Mouse (Mus musculus): Measurements from ENCODE around the gene Ube2a.
"Not testable (repeated sequence)": the region's sequence is repeated elsewhere in the genome, so short reads cannot be mapped to it uniquely, and the experiment has no call there.

Gene Ube2a

DNA sequence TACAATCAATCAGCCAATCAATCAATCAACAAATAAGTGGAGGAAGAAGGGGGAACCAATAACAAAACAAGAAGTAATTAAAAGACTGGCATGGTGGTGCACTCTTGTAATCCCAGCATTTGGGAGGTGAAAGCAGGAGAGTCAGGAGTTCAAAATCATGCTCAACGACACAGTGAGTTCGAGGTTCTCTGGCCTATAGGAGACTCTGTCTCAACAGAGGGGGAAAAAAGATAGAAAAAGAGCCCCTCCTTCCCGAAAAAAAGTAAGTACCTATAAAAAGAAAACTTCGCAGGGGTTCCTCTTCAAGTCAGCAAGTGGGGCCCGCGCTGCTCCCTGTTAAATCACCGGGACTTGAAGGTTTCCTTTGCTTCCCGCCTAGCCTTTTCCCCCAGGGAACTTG lies at the start of gene Ube2a, which contains the start of gene C330007P06Rik:
TSS of gene Ube2a (plus strand) at position 136 of the 400 bp plus-strand sequence.
TSS of gene C330007P06Rik (minus strand) at position 347 of the 400 bp plus-strand sequence.
- no peak for DNase-seq (ENCODE audit: low spot score)

DNA sequence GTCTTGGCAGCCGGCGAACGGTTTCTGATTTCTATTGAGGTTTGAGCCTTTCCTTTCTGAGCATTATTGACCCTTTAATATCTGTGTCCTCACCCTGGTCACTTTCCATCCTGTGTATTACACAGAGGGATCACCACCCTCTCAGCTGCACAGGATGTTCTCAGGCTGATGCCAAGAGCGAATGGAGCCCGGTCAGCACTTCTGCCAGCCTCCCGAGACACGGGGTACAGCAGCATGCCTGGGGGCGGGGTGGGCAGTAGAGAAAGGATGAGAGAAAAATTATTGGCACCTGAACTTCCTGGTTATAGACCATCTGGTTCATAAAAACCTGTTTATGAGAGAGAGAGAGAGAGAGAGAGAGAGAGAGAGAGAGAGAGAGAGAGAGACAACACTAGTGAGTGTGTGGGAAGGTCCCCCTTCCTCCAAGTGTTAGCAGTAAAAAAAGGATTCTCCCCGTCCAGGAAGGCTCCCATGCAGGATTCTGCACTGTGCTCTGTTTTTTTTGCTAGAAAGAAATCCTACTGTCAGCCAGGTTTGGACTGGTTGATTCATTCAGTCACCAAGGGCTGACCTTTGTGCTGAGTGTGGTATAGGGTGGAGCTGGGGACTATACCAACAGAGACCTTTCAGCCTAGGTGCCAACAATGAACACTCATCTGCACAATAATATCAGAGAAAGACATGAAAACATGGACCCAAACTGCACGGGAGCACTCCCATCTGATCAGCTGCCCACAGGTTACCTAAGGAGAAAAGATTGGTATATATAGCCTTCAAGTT lies 49.6 kb upstream of the Ube2a start:
- no peak for DNase-seq (ENCODE audit: low spot score)

DNA sequence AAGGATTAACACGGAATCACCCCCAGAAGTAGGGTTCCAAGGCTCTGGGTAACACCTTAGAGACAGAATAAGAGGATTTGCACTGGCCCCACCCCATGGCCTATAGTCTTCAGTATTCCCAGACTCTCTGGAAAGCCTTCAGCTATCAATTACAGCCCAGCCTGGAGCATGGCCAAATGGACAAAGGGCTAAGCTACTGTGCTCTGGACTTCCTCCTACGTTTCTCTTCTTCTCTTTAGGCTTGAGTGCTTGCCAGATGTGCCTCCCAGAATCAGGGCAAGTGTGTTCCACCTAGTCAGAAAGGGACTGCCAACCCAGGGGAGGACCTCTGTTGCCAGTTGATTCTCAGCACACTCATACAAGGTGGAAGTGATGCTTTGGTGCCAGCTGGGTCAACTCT lies 48.7 kb upstream of the Ube2a start:
- no peak for DNase-seq (ENCODE audit: low spot score)

DNA sequence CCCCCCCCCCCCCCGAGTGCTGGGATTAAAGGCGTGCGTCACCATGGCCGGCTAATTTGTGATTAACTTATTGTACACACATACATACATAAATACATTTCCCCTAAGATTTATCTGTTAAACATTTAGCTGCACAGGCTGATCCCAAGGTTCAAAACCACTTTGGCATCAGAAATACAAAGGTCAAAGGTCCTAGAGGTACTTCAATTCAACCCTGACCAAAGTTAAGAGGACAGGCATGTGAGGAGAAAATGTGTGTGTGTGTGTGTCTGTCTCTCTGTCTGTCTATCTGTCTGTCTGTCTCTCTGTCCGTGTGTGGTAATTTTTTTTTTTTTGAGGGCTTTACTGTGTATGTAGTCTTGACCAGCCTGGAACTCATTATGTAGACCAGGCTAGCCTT lies 46.8 kb upstream of the Ube2a start:
- no peak for DNase-seq (ENCODE audit: low spot score)

DNA sequence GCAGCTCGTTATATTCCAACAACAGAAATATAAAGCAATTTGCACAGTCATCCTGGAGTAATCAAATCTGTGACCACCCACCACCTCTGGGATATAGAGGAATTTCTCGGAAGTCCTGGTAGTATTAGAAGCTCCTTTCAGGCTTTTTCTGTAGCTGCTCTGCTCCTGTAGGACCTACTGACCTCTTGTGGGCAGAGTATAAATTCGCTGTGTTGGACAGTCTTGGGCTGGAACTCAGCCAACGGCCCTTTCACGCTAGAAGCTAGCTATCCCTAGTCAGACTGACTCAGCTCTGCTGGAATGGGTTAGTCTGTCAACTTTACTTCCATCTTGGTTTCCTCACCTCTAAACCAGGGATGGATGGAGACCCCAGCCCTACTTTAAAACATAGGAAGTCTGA lies 43.4 kb upstream of the Ube2a start:
- no peak for DNase-seq (ENCODE audit: low spot score)

DNA sequence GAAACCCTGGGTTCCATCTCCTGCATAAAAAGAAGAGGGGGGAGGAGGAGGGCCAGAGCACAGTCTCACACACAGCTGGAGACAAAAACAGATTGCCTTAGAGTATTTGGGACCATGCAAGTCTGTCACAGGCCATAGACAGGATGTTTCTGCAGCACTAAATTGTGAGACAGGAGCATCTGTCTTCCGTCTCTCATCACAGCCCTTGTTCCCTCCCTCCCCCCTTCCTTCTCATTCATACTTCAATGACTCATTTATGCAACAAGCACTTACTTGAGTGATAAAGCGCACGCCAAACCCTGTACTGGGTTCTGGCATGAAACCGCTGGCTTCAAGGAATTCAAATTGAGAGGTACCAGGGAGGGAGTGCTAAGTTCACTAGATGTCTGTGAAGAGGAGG lies 42.1 kb upstream of the Ube2a start:
- DNase-seq (ENCODE audit: low spot score) = no peak

DNA sequence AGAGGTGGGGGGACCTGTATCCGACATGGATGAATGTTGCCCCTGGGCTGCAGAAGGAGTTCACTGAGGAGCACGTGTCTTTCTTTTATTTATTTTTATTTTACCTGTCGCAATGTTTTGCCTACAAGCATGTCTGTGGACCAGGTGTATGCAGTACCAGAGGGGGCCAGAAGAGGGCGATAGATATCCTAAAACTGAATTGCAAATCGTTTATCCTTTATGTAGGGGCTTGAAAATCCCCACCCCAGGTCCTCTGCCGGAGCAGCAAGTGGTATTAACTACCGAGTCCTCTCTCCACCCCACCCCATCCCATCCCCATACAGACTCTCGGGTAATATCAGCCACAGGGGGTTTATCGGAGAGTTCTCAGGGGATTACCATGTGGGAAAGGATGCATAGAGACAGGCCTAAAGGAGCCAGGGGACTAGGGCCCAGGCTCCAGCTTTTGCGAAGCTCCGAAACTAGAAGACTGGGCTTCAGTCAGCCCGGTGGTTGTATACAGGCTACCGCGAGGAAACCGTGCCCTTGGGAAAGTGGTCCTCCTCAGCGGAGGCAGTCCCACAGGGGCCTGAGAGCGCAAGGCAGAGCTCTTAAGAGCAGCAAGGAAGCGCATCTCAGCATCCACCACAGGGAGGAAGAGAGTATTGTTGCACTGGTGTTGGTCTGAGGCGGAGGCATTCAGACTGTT lies 40.2 kb upstream of the Ube2a start:
- peak; percentile 36 for DNase-seq (ENCODE audit: low spot score)

DNA sequence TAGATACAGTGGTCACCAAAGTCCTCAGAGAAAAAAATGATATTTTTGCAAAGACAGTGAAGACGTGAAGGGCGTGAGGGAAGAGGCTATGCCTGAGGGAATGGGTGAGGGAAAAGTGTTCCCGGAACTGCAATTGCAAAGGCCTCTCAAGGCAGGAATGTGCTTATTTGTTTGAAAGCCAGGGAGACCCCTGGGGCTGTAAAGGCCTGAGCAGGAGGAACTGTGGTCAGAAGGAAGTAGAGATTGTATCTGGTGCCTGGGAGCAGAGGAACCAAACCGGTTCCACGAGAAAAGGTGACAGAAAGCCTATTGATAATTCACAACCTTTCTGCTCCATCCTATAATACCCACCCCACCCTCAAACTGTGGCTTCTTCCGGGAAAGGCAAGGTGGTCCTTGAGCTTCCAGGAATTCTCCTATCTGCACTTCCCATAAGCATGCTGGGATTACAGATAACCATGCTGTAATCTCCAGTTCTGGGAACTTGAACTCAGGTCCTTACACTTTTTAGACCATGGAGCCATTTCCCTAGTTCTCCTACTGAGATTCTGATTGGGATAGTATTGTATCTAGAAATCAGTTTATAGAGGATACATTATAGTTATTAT lies 36.5 kb upstream of the Ube2a start:
- DNase-seq (ENCODE audit: low spot score) = no peak

DNA sequence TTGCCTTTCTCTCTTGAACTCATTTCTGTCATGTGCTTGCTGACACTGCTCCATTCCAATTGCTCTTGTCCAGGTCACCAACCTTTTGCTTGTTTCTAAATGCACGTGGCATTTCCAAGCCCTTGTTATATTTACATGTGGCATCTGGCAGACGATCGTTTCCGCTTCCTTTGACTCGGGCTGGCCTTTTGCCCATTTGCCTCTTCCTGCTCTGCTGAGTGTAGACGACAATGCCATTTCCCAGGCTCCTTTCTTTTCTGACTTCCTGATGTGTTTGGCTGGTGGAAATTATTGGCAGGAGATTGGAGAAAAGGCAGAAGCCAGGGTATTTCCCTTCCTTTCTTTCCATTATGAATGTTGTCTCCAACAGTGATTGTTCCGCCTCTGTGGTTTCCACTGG lies 34.3 kb upstream of the Ube2a start:
- no peak for DNase-seq (ENCODE audit: low spot score)

DNA sequence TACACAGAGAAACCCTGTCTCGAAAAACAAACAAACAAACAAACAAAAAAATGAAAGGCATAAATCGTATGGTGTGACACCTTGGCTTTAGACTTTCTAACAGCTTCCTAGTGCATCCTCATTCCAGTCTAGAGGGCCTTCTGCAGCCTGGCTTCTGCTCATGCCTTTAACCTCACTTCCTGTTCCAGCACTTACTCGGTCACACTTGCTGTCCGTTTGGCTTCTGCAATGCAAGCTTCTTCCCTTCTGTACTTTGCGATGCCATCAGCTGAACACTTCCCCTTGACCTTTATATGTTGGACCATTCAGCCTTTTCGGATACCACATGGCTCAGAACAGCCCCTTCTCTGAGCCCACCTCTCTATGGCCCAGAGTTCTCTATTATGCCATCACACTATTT lies 32.0 kb upstream of the Ube2a start:
- DNase-seq (ENCODE audit: low spot score) = no peak

DNA sequence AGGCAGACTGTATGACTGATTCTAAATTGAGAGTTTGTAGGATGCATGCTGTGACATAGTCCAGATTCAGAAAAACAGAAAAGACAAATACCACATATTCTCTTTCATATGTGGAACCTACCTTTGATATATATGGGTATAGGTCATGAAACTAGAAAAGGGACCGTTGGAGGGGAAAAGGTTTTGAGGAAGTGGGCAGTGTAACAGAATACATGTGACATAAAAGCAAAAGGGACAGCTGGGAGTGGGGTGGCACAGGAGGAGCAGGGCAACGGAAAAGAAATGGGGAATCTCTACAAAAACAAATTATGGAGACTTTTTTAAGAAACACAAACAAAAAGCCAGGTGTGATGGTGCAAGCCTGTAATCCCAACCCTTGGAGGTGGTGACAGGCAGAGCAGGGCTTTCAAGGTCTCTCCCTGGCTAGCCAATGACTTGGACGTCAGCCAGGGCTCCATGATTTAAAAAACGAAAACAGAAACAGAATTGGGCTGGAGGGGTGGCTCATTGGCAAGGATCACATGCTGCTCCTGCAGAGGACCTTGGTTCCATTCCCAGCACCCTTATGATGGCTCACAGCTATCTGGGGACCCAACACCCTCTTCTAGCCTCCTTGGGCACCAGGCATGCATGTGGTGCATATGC lies 30.2 kb upstream of the Ube2a start:
- no peak for DNase-seq (ENCODE audit: low spot score)

DNA sequence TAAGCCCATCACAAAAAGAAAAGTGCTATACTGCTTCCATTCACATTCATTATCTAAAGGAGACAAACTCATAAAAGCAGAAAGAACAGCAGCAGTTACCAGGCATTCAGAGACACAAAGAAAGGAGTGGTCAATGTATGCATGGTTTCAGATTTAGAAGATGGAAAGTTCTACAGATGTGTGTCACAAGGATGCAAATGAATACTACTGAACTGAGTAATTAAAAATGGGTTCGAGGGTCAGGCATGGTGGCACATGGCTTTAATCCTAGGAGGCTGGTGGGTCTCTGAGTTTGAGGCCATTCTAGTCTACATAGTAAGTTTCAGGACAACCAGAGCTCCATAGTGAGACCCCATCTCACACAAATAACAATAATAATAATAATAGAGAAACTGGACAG lies 26.5 kb upstream of the Ube2a start:
- no peak for DNase-seq (ENCODE audit: low spot score)

DNA sequence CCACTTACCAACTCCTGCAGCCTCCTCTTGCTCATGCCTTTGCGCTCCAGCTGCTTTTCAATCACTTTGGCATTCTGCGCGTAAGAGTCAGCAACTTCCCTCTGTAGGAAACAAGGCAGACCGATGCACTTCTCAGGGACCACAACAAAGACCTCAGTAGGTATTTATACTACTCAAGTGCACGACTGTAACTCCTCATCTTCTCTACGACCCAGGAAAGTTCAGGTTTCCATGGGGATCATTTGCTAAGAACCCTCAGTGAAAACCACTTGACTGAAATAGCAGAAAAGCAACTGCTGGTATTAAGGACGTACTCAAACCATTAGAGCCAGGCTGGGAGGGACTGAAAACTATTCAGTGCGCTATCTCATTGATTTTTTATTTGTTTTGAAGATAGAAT lies 21.1 kb upstream of the Ube2a start:
- DNase-seq (ENCODE audit: low spot score) = no peak

DNA sequence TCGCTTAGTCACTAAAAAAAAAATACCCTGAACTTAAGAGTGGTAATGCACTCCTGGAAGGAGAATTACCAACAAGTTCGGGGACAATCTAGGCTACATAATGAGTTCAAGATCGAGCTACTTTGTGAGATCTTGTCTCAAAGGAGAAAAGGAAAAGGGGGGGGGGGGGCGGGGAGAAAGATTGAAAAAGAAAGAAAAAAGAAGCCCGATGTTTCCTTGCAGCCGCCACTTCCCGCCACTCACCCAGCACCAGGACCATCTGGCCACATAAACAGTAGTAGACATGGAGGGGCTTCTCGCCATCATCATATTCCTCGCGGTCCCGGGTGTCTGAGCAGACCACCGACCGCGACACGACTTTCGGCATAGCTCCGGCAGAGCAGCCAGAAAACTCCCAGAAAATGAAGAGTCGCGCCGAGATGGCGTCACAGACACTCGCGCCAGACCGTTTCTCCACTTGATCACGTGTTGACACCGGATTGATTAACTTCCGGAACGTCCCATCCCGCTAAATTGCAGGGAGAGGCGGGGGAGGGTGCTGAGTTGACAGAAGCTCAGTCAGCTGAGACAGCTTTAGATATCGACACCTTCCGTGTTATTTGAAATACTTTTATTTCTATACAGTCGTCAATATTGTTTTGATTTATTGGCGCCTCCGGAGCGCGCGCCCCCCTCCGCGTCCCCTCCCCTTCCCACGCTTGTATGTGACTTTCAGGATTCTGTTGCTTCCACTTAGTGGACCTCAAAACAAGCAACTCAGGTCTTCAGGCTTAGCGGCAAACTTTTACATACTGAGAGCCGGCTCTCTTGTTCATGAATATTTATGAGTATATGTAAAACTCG lies 9.7 kb upstream of the Ube2a start:
- DNase-seq (ENCODE audit: low spot score) = peak; percentile 84

DNA sequence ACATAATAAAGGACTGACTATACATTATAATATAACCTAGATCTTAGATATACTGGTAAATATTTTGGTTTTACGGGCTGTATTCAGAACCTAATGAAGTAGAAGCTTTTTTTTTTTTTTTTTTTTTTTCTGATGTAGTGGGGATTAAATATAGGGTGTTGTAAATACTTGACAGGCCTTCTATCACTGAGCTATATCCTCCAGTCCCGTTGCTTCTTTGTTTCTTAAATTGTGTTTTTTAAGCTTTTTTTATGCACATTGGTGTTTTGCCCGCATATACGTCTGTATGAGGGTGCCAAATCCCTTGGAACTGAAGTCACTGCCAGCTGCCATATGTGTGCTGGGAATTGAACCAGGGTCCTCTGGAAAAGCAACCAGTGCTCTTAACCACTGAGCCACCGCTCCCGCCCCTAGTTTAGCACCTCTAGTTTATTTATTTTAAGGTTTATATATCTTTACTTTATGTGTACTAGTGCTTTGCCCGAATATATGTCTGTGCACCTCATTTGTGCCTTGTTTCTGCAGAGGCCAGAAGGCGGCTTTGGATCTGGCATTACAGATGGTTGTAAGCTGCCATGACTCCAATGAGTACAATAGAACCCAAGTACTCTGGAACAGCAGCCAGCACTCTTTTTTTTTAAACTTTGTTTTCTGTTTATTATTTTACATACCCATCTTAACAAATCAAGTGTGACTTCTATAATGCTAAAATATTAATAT lies 8.9 kb upstream of the Ube2a start:
- no peak for DNase-seq (ENCODE audit: low spot score)

DNA sequence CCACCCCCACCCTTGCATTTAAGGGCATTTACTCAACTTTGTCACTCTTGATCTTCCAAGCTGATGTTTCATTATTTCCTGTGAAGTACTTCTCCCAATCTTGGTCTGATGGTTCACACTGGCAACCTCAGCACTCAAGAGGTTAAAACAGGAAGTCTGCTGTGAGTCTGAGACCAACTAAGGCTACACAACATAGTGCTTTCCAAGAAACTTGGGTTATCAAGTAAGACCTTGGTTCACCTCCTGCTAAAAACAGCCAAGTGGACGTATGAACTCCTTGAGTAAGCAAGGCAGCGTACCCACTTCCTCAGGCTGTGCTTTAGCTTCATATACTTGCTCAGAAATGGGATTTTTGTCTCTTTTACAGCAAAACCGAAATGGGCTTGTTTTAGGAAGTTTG lies 3.3 kb upstream of the Ube2a start:
- no peak for DNase-seq (ENCODE audit: low spot score)

DNA sequence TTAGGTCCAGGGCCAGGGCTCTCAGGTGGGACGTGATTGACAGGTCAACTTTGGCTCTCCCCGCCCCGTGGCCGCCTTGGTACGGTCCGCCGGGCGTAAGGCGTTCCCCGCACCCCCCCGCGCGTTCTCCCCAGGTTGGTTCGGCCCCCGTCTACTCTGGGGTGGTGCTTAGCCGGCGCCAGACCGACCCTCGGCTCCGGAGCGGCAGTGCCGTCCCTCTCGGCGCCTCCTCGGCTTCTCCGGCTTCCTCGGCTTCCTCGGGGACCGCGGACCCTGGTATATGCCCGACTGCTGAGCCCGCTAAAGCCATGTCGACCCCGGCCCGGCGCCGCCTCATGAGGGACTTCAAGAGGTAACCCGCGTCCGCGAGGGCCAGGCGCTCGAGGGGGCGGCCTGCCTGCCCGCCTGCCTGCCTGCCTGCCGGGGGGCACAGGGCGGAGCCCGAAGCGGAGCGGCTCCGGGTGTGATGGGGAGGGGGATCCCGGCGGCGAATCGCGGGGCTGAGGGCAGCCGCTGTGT lies 537 bp downstream of the Ube2a start:
- DNase-seq (ENCODE audit: low spot score) = peak; percentile 84

DNA sequence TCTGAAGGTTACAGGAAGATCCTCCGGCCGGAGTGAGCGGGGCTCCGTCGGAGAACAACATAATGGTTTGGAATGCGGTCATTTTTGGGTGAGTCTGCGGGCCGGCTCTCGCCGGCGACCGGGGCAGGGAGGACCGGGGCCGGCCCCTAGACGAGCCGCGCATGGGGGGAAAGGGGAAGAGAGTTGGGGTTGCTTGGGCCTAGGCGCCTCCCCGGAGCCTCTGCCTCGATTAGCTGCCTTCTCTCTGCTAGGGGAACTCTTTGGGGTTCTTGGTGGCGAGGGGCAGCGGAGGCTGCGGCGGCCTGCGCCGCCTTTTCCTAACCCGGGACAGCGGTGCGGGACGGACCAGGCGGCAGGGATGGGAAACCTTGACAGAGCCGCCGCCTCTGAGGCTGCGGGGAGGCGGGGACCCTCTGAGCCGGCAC lies 1.0 kb downstream of the Ube2a start:
- DNase-seq (ENCODE audit: low spot score) = no peak

DNA sequence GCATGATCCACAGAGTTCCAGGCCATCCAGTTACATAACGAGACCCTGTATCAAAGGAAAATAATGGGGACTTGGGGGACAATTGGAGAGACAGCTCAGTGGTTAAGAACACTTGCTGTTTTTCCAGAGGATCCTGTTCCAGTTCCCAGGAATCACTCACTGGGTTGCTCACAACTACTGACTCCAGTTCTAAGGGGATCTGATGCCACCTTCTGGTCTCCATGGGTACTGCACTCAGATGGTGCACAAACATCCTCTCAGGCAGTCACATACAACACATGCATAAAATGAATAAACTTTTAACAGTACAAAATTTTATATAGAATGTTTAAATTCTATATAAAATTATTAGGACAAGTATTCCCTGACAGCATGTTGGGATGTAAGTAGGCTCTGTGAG lies 11.0 kb downstream of the Ube2a start:
- no peak for DNase-seq (ENCODE audit: low spot score)

DNA sequence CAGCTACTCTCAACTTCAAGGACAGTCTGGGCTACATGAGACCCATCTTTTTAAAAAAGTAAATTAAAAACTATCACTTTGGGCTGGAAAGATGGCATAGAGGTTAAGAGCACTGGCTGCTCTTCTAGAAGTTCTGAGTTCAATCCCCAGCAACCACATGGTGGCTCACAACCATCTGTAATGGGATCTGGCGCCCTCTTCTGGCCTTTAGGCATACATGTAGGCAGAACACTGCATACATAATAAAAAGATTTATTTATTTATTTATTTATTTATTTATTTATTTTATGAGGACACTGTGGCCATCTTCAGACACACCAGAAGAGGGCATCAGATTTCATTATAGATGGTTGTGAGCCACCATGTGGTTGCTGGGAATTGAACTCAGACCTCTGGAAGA lies 25.2 kb downstream of the Ube2a start:
- not testable (repeated sequence) for DNase-seq (ENCODE audit: low spot score)

DNA sequence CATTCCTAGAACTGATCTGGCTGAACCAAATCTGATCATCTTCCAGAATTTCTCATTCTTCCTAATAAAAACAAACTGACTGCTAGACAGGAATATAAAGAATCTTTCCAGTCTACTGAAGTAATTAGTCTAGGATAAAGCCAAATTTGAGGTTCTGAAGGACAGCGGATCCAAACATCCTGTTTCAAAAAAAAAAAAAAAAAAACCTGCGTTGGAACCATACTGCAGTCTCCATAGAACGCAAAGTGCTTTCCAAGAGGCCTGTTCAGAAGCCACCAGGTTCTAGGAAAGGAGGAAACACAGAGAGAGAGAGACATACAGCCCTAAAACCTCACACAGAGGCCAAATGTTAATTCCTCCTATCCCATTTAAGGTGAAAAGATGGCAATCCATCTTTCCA lies 28.0 kb downstream of the Ube2a start:
- no peak for DNase-seq (ENCODE audit: low spot score)
